Mouse (Mus musculus): ENCODE data around the gene Gm6793. TPM values are rescaled to one million over a fixed set of nuclear protein-coding genes. Genes with fewer than 3 reads are reported as not detected.

Gm6793 gene
- polyA plus RNA-seq (2015; fragmentation: Nextera tagmentation; extraction: Ambion mirVana), result 0.65 and 0.81 TPM in 2 replicates

DNA sequence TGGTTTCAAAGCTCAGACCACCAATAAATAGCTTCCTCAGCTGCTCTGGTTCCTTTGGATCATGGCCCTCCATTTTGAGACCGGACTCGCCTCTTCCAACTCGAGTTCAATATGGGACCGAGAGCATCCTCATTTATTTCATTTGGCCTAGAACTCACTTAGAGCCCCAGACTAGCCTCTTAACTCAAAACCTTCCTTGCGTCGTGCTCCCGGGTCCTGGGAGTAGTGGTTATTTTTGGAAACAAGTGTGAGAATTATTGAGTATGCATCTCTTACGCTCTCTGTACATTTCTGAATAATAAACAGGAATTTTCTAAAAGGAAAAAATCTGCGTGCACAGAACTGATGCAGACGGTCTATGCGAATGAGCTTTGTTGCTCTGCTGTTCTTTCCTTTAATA lies at the start of gene Gm6793:
Gm6793 (minus strand) TSS at position 101 of the 400 bp plus-strand sequence.
- WGBS, result 86% methylated on average over 11 of the region's 11 CpGs
- Histone ChIP-seq H3K4me3 (replicated peaks) (no peak within 1 kb of the TSS), H3K4me2 (replicated peaks) (no peak within 1 kb of the TSS), H3K9me3 (replicated peaks) (no peaks in the 10 kb centered on the region), H3K27me3 (no peaks in the 10 kb centered on the region), H3K36me3 (peaks cover 40% of the 10 kb centered on the region), H3K4me1 (peaks cover 18% of the 10 kb centered on the region), H3K27ac (replicated peaks) (no peak within 1 kb of the TSS), H3K9ac (no peak within 1 kb of the TSS)
- no peak for ATAC-seq (ENCODE audit: insufficient number of reproducible peaks, low FRiP score, low TSS enrichment, low read depth)

DNA sequence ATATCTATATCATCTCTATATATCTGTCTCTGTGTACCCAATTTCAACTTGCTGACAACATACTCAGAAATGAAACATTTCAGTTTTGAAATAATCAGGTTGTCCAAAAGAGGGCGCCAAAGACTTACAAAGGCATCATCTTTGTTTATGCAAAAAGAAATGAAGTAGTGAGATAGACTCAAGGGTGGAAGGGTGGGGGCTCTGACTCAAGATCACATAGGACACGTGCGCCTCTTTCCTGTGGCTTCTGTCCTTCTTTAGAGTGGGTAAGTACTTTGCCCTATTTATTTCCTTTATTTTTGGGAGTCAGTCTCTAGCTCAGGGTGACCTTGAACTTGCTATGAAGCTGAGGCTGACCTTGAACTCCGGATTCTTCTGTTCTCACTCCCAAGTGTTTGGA lies 46.5 kb upstream of the Gm6793 start:
- no peaks in the 10 kb centered on the region for H3K9me3 ChIP-seq (replicated peaks)
- no peaks in the 10 kb centered on the region for H3K36me3 ChIP-seq
- H3K4me3 ChIP-seq (replicated peaks), result no peak overlapping the region
- 34% methylated on average over 4 of the region's 4 CpGs for WGBS
- no peak overlapping the region for H3K4me2 ChIP-seq (replicated peaks)
- no peak for ATAC-seq (ENCODE audit: insufficient number of reproducible peaks, low FRiP score, low TSS enrichment, low read depth)
- H3K27me3 ChIP-seq, result no peaks in the 10 kb centered on the region
- no peaks in the 10 kb centered on the region for H3K4me1 ChIP-seq
- no peak overlapping the region for H3K27ac ChIP-seq (replicated peaks)
- no peak overlapping the region for H3K9ac ChIP-seq

DNA sequence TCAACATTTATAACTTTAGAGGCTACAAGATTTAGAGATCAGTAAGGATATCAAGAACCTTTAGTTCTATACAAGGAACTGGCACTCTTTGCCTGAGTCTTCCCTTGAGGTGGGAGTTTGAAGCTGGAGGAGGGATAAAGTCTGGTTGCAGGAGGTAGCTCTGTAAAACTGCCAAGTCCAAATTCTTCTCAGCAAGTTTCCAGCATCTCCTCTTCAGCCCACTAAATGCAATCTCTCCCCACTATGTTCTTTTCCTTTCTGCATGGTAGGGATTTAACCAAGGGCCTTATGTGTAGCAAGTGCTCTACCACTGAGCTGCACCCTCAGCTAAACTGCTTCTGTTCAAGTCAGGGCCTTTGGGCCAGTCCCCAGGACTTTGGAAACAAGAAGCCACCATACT lies 39.6 kb upstream of the Gm6793 start:
- no peak overlapping the region for H3K4me2 ChIP-seq (replicated peaks)
- no peak overlapping the region for H3K9ac ChIP-seq
- no peaks in the 10 kb centered on the region for H3K4me1 ChIP-seq
- H3K4me3 ChIP-seq (replicated peaks), result no peak overlapping the region
- no peak for ATAC-seq (ENCODE audit: insufficient number of reproducible peaks, low FRiP score, low TSS enrichment, low read depth)
- no peaks in the 10 kb centered on the region for H3K27me3 ChIP-seq
- no peak overlapping the region for H3K27ac ChIP-seq (replicated peaks)
- no peaks in the 10 kb centered on the region for H3K36me3 ChIP-seq
- H3K9me3 ChIP-seq (replicated peaks), result no peaks in the 10 kb centered on the region

DNA sequence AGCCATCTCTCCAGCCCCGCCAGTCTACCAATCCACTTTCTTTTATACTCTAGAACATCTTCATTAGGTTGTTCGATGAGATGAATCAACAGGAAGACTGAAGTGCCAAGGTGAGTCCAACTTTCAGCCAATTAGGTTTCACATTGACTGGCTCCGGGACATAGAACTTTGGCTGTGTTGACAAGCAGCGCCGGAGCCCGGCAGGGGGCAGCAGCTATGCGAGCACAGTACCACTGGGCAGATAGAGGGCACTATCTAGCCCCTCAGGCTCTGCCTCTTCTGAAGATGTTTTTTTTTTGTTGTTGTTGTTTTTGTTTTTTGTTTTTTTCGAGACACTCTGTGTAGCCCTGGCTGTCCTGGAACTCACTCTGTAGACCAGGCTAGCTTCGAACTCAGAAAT lies 36.7 kb upstream of the Gm6793 start:
- Histone ChIP-seq H3K4me2 (replicated peaks) (no peak overlapping the region), H3K27ac (replicated peaks) (no peak overlapping the region), H3K9ac (no peak overlapping the region), H3K4me3 (replicated peaks) (no peak overlapping the region), H3K9me3 (replicated peaks) (no peaks in the 10 kb centered on the region), H3K36me3 (no peaks in the 10 kb centered on the region), H3K4me1 (no peaks in the 10 kb centered on the region), H3K27me3 (no peaks in the 10 kb centered on the region)
- no peak for ATAC-seq (ENCODE audit: insufficient number of reproducible peaks, low FRiP score, low TSS enrichment, low read depth)
- 76% methylated on average over 9 of the region's 9 CpGs for WGBS

DNA sequence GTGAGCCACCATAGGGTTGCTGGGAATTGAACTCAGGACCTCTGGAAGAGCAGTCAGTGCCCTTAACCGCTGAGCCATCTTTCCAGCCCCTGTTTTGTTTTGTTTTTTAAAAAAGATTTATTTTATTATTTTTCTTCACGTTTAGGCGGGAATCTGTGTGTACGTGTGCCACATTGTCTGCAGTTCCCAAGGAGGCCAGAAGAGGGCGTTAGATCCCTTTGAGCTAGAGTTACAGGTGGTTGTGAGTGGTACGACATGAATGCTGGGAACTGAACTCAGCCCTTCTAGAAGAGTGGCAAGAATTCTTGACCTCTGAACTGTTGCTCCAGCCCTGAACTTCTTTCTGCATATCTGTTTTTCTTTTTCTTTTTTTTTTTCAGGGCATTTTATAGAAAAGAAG lies 35.1 kb upstream of the Gm6793 start:
- no peaks in the 10 kb centered on the region for H3K27me3 ChIP-seq
- H3K4me1 ChIP-seq, result no peaks in the 10 kb centered on the region
- H3K36me3 ChIP-seq, result no peaks in the 10 kb centered on the region
- no peak overlapping the region for H3K27ac ChIP-seq (replicated peaks)
- no peak overlapping the region for H3K4me2 ChIP-seq (replicated peaks)
- no peaks in the 10 kb centered on the region for H3K9me3 ChIP-seq (replicated peaks)
- WGBS, result 80% methylated on average over 6 of the region's 6 CpGs
- ATAC-seq (ENCODE audit: insufficient number of reproducible peaks, low FRiP score, low TSS enrichment, low read depth), result no peak
- no peak overlapping the region for H3K9ac ChIP-seq
- no peak overlapping the region for H3K4me3 ChIP-seq (replicated peaks)

DNA sequence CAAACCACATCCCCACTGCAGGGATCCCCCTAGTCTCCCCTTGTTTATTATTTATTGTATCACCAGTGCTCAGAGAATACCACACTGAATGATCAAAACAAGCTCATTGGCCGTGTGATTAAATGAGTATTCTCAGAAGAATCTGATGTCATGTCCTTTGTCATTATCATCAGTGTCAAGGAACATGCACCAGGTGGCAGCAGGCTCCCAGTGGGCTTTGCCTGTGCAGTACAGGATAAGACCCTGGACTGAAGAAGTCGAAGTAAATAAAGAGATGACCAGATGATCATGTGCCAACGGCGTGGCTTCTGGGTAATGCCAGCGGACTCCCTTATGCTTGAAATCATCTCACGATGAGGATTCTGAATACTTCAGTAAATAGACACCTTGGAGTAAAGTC lies 33.5 kb upstream of the Gm6793 start:
- 81% methylated on average over 6 of the region's 6 CpGs for WGBS

DNA sequence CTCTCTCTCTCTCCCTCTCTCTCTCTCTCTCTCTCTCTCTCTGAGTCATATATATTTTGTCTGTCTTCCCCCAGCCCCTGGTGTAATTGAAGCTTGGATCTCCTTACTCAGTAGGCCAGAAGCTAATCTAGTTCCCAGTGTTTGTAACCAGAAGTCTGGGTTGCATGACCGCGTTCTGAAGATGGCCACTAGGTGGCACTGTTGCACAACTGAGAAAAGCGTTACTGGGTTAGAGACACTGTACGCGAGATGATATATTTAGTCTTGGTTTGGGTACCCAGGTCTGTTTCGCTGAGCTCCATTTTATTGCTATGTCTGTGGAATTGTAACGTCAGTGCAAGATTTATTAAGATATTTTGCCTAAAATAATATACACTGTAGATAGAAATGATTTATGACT lies 31.1 kb upstream of the Gm6793 start:
- Histone ChIP-seq H3K4me2 (replicated peaks) (no peak overlapping the region), H3K9ac (no peak overlapping the region), H3K27ac (replicated peaks) (no peak overlapping the region), H3K4me1 (no peaks in the 10 kb centered on the region), H3K9me3 (replicated peaks) (no peaks in the 10 kb centered on the region), H3K27me3 (no peaks in the 10 kb centered on the region), H3K36me3 (no peaks in the 10 kb centered on the region), H3K4me3 (replicated peaks) (no peak overlapping the region)
- ATAC-seq (ENCODE audit: insufficient number of reproducible peaks, low FRiP score, low TSS enrichment, low read depth), result peak; percentile 75
- 4% methylated on average over 7 of the region's 7 CpGs for WGBS

More for the DNA sequence above, 33.5 kb upstream of the Gm6793 start:
- no peak overlapping the region for H3K27ac ChIP-seq (replicated peaks)
- no peak overlapping the region for H3K4me3 ChIP-seq (replicated peaks)
- no peaks in the 10 kb centered on the region for H3K4me1 ChIP-seq
- H3K27me3 ChIP-seq, result no peaks in the 10 kb centered on the region
- H3K9me3 ChIP-seq (replicated peaks), result no peaks in the 10 kb centered on the region
- H3K4me2 ChIP-seq (replicated peaks), result no peak overlapping the region
- no peaks in the 10 kb centered on the region for H3K36me3 ChIP-seq
- no peak overlapping the region for H3K9ac ChIP-seq
- ATAC-seq (ENCODE audit: insufficient number of reproducible peaks, low FRiP score, low TSS enrichment, low read depth), result no peak

DNA sequence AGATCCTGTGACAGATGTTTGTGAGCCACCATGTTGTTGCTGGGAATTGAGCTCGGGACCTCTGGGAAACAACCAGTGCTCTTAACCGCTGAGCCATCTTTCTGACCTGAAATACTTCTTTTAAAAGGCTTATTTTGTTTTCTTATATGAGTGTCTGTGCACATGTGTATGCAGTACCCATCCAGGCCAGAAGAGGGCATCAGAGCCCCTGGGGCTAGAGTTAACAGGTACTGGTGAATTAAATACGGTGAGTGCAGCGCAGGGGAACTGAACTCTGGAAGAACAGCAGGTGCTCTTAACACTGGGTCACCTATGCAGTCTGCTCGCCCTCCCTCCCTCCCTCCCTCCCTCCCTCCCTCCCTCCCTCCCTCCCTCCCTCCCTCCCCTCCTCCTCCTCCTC lies 30.3 kb upstream of the Gm6793 start:
- no peak overlapping the region for H3K27ac ChIP-seq (replicated peaks)
- 78% methylated on average over 5 of the region's 5 CpGs for WGBS
- H3K4me1 ChIP-seq, result no peaks in the 10 kb centered on the region
- no peak overlapping the region for H3K4me2 ChIP-seq (replicated peaks)
- no peak overlapping the region for H3K4me3 ChIP-seq (replicated peaks)
- no peak overlapping the region for H3K9ac ChIP-seq
- no peaks in the 10 kb centered on the region for H3K27me3 ChIP-seq
- H3K36me3 ChIP-seq, result no peaks in the 10 kb centered on the region
- H3K9me3 ChIP-seq (replicated peaks), result no peaks in the 10 kb centered on the region
- ATAC-seq (ENCODE audit: insufficient number of reproducible peaks, low FRiP score, low TSS enrichment, low read depth), result no peak

DNA sequence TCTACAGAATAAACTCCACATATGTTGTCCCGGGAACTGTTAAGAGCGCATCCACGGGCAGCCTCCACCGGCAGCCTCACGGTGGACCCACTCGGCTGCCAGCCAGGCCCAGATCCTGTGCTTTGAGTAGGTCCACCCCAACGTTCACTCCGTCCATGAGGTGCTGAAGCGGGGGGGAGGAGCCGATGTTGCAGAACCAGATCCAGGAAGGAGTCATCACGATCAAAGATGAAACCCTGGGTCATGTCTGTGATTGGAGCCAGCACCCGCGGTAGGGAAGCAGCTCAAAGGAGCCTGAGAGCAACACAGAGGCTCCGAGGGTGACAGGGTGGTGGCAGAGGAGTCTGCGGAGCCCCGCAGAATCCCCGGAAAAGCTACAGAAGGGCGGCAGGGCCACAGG lies 22.7 kb upstream of the Gm6793 start:
- Histone ChIP-seq H3K9me3 (replicated peaks) (no peaks in the 10 kb centered on the region), H3K4me3 (replicated peaks) (no peak overlapping the region), H3K4me2 (replicated peaks) (no peak overlapping the region), H3K27ac (replicated peaks) (no peak overlapping the region), H3K9ac (no peak overlapping the region), H3K27me3 (no peaks in the 10 kb centered on the region), H3K36me3 (no peaks in the 10 kb centered on the region), H3K4me1 (no peaks in the 10 kb centered on the region)
- WGBS, result 79% methylated on average over 18 of the region's 18 CpGs
- ATAC-seq (ENCODE audit: insufficient number of reproducible peaks, low FRiP score, low TSS enrichment, low read depth), result no peak

DNA sequence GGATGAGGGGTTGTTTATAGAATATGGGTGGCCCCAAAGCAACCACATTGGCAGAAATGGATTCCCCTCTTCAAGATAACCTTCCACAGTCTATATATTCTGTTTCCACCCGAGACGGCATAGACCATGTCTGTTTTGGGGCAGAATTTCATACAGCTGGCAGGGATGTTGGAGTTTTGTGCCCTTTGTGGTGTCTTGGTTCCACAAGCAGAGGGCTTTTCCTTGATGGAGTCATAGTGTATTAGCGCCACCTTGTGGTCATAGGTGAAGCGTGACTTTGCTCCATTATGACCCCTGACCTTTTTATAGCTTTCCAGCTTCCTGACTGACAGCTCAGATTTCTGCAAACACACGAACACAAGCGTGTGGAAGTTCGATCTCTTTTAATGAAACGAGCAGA lies 19.8 kb upstream of the Gm6793 start:
- no peak overlapping the region for H3K9ac ChIP-seq
- no peak for ATAC-seq (ENCODE audit: insufficient number of reproducible peaks, low FRiP score, low TSS enrichment, low read depth)
- H3K9me3 ChIP-seq (replicated peaks), result no peaks in the 10 kb centered on the region
- no peak overlapping the region for H3K4me3 ChIP-seq (replicated peaks)
- no peaks in the 10 kb centered on the region for H3K27me3 ChIP-seq
- H3K27ac ChIP-seq (replicated peaks), result no peak overlapping the region
- no peak overlapping the region for H3K4me2 ChIP-seq (replicated peaks)
- H3K4me1 ChIP-seq, result no peaks in the 10 kb centered on the region
- no peaks in the 10 kb centered on the region for H3K36me3 ChIP-seq
- WGBS, result 7% methylated on average over 8 of the region's 8 CpGs

DNA sequence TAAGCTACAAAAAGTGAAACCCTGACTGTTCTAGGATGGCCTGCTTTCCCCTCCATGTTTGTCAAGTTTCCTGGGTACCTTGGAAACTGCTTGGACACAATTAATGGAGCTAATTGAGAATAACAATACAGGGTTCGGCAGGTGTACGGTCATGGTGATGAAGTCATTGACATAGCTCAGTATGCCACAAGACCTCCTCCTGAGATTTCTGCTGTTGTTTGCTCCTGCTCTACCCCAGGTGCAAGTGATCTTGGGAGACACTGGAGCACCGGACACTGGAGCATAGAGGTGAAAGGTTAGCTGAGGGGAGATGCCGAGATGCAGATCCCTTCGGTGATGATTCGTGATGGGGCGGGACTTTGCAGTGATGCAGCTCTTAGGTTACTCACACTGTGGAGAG lies 18.2 kb upstream of the Gm6793 start:
- Histone ChIP-seq H3K36me3 (no peaks in the 10 kb centered on the region), H3K27ac (replicated peaks) (no peak overlapping the region), H3K9ac (no peak overlapping the region), H3K4me3 (replicated peaks) (no peak overlapping the region), H3K9me3 (replicated peaks) (no peaks in the 10 kb centered on the region), H3K4me1 (no peaks in the 10 kb centered on the region), H3K4me2 (replicated peaks) (no peak overlapping the region), H3K27me3 (no peaks in the 10 kb centered on the region)
- 53% methylated on average over 7 of the region's 7 CpGs for WGBS
- ATAC-seq (ENCODE audit: insufficient number of reproducible peaks, low FRiP score, low TSS enrichment, low read depth), result no peak

DNA sequence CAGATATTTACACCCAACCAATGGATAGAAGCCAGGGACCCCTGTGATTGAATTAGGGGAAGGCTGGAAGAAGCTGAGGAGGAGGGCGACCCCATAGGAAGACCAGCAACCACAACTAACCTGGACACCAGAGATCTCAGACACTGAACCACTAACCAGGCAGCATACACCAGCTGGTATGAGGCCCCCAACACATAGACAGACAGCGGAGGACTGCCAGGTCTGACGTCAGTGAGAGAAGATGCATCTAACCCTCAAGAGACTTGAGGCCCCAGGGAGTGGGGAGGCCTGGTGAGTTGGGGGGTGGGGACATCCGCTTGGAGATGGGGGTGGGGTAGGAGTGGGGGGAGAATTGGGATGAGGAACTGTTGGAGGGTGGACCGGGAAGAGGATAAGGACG lies 15.8 kb upstream of the Gm6793 start:
- no peaks in the 10 kb centered on the region for H3K27me3 ChIP-seq
- no peak for ATAC-seq (ENCODE audit: insufficient number of reproducible peaks, low FRiP score, low TSS enrichment, low read depth)
- WGBS, result 48% methylated on average over 6 of the region's 6 CpGs
- no peak overlapping the region for H3K27ac ChIP-seq (replicated peaks)
- no peaks in the 10 kb centered on the region for H3K36me3 ChIP-seq
- H3K9ac ChIP-seq, result no peak overlapping the region
- H3K4me3 ChIP-seq (replicated peaks), result no peak overlapping the region
- H3K4me1 ChIP-seq, result no peaks in the 10 kb centered on the region
- no peaks in the 10 kb centered on the region for H3K9me3 ChIP-seq (replicated peaks)
- H3K4me2 ChIP-seq (replicated peaks), result no peak overlapping the region
